Mouse (Mus musculus): ENCODE results near the gene Sptb. TPM values are rescaled to one million over a fixed set of nuclear protein-coding genes. Genes with fewer than 3 reads are reported as not detected.

Gene Sptb
- polyA plus RNA-seq, 1 experiment, result 29.1 TPM

- 89% methylated on average over 4 of the region's 4 CpGs for WGBS
- TF ChIP-seq CTCF (IDR thresholded peaks at IDR 0.05; ENCODE audit: insufficient read depth, low read depth, low read length) (no peak), POLR2A (IDR thresholded peaks at IDR 0.05; ENCODE audit: insufficient read depth, low read depth, low read length) (no peak)
- Histone ChIP-seq H3K4me1 (ENCODE audit: control insufficient read depth, insufficient read depth, low read length) (peaks cover 10% of the 10 kb centered on the region), H3K4me3 (ENCODE audit: insufficient read depth, low read depth, low read length) (no peak overlapping the region), H3K27ac (ENCODE audit: insufficient read depth, low read depth, low read length) (no peak overlapping the region)
Observed at GRCm38 (mm10) chr12:76562196-76562595, 148.2 kb downstream of the Sptb start.

- TF ChIP-seq CTCF (IDR thresholded peaks at IDR 0.05; ENCODE audit: insufficient read depth, low read depth, low read length), result no peak
- peaks cover 2% of the 10 kb centered on the region; the same call in 1 of the 2 replicates for H3K4me1 ChIP-seq (ENCODE audit: control insufficient read depth, insufficient read depth, low read length)
- H3K27ac ChIP-seq (ENCODE audit: insufficient read depth, low read depth, low read length), result no peak overlapping the region
- WGBS, result 89% methylated on average over 5 of the region's 5 CpGs
- no peak overlapping the region for H3K4me3 ChIP-seq (ENCODE audit: insufficient read depth, low read depth, low read length)
Observed at GRCm38 (mm10) chr12:76558206-76558605, 152.1 kb downstream of the Sptb start.

- 56% methylated on average over 6 of the region's 6 CpGs for WGBS
- Histone ChIP-seq H3K4me3 (ENCODE audit: insufficient read depth, low read depth, low read length) (no peak overlapping the region), H3K27ac (ENCODE audit: insufficient read depth, low read depth, low read length) (no peak overlapping the region), H3K4me1 (ENCODE audit: control insufficient read depth, insufficient read depth, low read length) (no peaks in the 10 kb centered on the region)
- TF ChIP-seq CTCF (IDR thresholded peaks at IDR 0.05; ENCODE audit: insufficient read depth, low read depth, low read length) (no peak), POLR2A (IDR thresholded peaks at IDR 0.05; ENCODE audit: insufficient read depth, low read depth, low read length) (no peak)
Observed at GRCm38 (mm10) chr12:76556745-76557389, 153.5 kb downstream of the Sptb start.

GRCm38 (mm10) chr12:76556187-76556586 lies 154.2 kb downstream of the Sptb start:
- Histone ChIP-seq H3K4me3 (ENCODE audit: insufficient read depth, low read depth, low read length) (no peak overlapping the region), H3K27ac (ENCODE audit: insufficient read depth, low read depth, low read length) (no peak overlapping the region), H3K4me1 (ENCODE audit: control insufficient read depth, insufficient read depth, low read length) (no peaks in the 10 kb centered on the region)
- TF ChIP-seq POLR2A (IDR thresholded peaks at IDR 0.05; ENCODE audit: insufficient read depth, low read depth, low read length), result no peak
- WGBS, result 89% methylated on average over 7 of the region's 7 CpGs

GRCm38 (mm10) chr12:76554871-76555386 lies 155.4 kb downstream of the Sptb start:
- 92% methylated on average over 3 of the region's 3 CpGs for WGBS
- TF ChIP-seq POLR2A (IDR thresholded peaks at IDR 0.05; ENCODE audit: insufficient read depth, low read depth, low read length), result no peak
- TF ChIP-seq CTCF (IDR thresholded peaks at IDR 0.05; ENCODE audit: insufficient read depth, low read depth, low read length), result no peak
- no peaks in the 10 kb centered on the region for H3K4me1 ChIP-seq (ENCODE audit: control insufficient read depth, insufficient read depth, low read length)

GRCm38 (mm10) chr12:76554392-76554791 lies 156.0 kb downstream of the Sptb start:
- no peak overlapping the region for H3K4me3 ChIP-seq (ENCODE audit: insufficient read depth, low read depth, low read length)
- no peak for TF ChIP-seq CTCF (IDR thresholded peaks at IDR 0.05; ENCODE audit: insufficient read depth, low read depth, low read length)
- H3K4me1 ChIP-seq (ENCODE audit: control insufficient read depth, insufficient read depth, low read length), result no peaks in the 10 kb centered on the region
- H3K27ac ChIP-seq (ENCODE audit: insufficient read depth, low read depth, low read length), result no peak overlapping the region
- 100% methylated on average over 3 of the region's 3 CpGs for WGBS

More at GRCm38 (mm10) chr12:76554871-76555386, 155.4 kb downstream of the Sptb start:
- Histone ChIP-seq H3K27ac (ENCODE audit: insufficient read depth, low read depth, low read length) (no peak overlapping the region), H3K4me3 (ENCODE audit: insufficient read depth, low read depth, low read length) (no peak overlapping the region)

GRCm38 (mm10) chr12:76553917-76554316 lies 156.4 kb downstream of the Sptb start:
- no peak overlapping the region for H3K4me3 ChIP-seq (ENCODE audit: insufficient read depth, low read depth, low read length)
- TF ChIP-seq POLR2A (IDR thresholded peaks at IDR 0.05; ENCODE audit: insufficient read depth, low read depth, low read length) (no peak), CTCF (IDR thresholded peaks at IDR 0.05; ENCODE audit: insufficient read depth, low read depth, low read length) (no peak)
- WGBS, result 78% methylated on average over 7 of the region's 7 CpGs

GRCm38 (mm10) chr12:76552958-76553357 lies 157.4 kb downstream of the Sptb start:
- Histone ChIP-seq H3K4me1 (ENCODE audit: control insufficient read depth, insufficient read depth, low read length) (no peaks in the 10 kb centered on the region; the same call in 1 of the 2 replicates), H3K4me3 (ENCODE audit: insufficient read depth, low read depth, low read length) (no peak overlapping the region), H3K27ac (ENCODE audit: insufficient read depth, low read depth, low read length) (no peak overlapping the region)
- WGBS, result 92% methylated on average over 4 of the region's 4 CpGs
- no peak for TF ChIP-seq CTCF (IDR thresholded peaks at IDR 0.05; ENCODE audit: insufficient read depth, low read depth, low read length)
- TF ChIP-seq POLR2A (IDR thresholded peaks at IDR 0.05; ENCODE audit: insufficient read depth, low read depth, low read length), result no peak

More at GRCm38 (mm10) chr12:76553917-76554316, 156.4 kb downstream of the Sptb start:
- no peaks in the 10 kb centered on the region for H3K4me1 ChIP-seq (ENCODE audit: control insufficient read depth, insufficient read depth, low read length)
- H3K27ac ChIP-seq (ENCODE audit: insufficient read depth, low read depth, low read length), result no peak overlapping the region

GRCm38 (mm10) chr12:76552321-76552720 lies 158.0 kb downstream of the Sptb start:
- TF ChIP-seq CTCF (IDR thresholded peaks at IDR 0.05; ENCODE audit: insufficient read depth, low read depth, low read length), result no peak
- WGBS, result 57% methylated on average over 8 of the region's 8 CpGs
- Histone ChIP-seq H3K4me3 (ENCODE audit: insufficient read depth, low read depth, low read length) (no peak overlapping the region), H3K27ac (ENCODE audit: insufficient read depth, low read depth, low read length) (no peak overlapping the region), H3K4me1 (ENCODE audit: control insufficient read depth, insufficient read depth, low read length) (peaks cover 3% of the 10 kb centered on the region)

- no peak for TF ChIP-seq POLR2A (IDR thresholded peaks at IDR 0.05; ENCODE audit: insufficient read depth, low read depth, low read length)
- no peak for TF ChIP-seq CTCF (IDR thresholded peaks at IDR 0.05; ENCODE audit: insufficient read depth, low read depth, low read length)
- Histone ChIP-seq H3K4me3 (ENCODE audit: insufficient read depth, low read depth, low read length) (no peak overlapping the region), H3K4me1 (ENCODE audit: control insufficient read depth, insufficient read depth, low read length) (peaks cover 14% of the 10 kb centered on the region), H3K27ac (ENCODE audit: insufficient read depth, low read depth, low read length) (no peak overlapping the region)
- 89% methylated on average over 3 of the region's 3 CpGs for WGBS
Observed at GRCm38 (mm10) chr12:76549203-76549602, 161.1 kb downstream of the Sptb start.

Measured in olfactory bulb, adult 2 months (tissue).